Mouse (Mus musculus) heart, postnatal 14 days (tissue): Measurements from ENCODE around the gene Bivm. TPM values are rescaled to one million over a fixed set of nuclear protein-coding genes. Genes with fewer than 3 reads are reported as not detected.

Source experiments
- DNase-seq, 2 experiments: peaks; one replicate each; pipeline ENCODE4 v3.0.0; 2021 to 2022
- intact Hi-C: fragments of 180-260 bp; cut with DNase I; formaldehyde crosslinking; loops from one replicate; pipeline ENCODE4 v1.15.1; 2025
- long read RNA-seq, 2 experiments: library from polyadenylated mRNA; stranded (forward); transcript quantifications; one replicate each; pipeline ENCODE4 v2.0.0; 2021
- total RNA-seq, 2 experiments: library from RNA; stranded (reverse); gene quantifications; 2 replicates each; pipeline ENCODE4 v1.2.3; 2021

The Bivm gene
- 10 to 100 TPM; 10.2 to 13.7 TPM for total RNA-seq
- long read RNA-seq, experiment 1, partial matches to known transcripts: 1 of 6 reads
- long read RNA-seq, experiment 1, other reads (novel, unspliced or antisense): 2 of 6 reads
- long read RNA-seq, experiment 2, partial matches to known transcripts: 2 of 7 reads
- long read RNA-seq, experiment 2, other reads (novel, unspliced or antisense): 4 of 7 reads

DNA sequence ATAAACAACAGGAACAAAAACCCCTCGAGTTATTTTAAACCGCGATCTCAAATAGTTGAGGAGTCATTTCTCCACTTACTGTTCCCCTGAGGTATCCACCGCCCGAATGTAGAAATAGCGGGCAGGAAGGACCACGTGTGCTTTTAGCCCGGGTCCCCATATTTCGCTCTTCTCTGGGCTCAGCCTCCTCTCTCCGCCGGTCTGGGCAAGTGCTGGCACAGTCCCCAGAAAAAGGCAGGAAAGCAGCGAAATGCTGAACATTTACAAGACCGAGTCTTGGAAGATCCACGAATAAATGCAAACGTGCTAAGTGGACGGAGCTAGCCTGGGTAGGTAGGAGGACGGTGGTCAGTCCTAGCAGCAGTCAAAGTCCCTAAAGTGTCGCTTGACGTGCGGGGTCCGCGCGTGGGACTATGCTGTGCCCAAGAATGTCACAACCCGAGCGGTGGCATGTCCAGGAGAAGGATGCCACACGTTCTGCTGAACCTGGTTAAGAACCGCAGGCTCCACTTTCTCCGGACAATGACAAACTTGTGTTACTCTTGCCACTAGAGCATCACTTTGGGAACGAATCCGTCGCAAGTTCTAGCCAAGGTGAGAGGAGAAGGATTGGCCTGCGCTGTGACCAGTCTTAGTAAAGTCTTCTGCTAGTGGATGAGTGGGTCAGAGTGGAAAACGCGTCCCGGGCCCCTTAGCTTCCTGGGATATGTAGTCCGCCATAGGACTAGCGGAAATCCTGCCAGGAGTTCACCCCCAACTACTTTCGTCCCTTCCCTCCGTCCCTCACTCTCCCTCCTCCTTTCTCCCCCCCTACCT, at the start of gene Bivm, which contains the start of gene Kdelc1:
Gene Bivm (plus strand): TSS at position 719 of the 816 bp plus-strand sequence.
Gene Kdelc1 (minus strand): TSS at position 570 of the 816 bp plus-strand sequence.
- DNase-seq: peak; percentile 82 to 86
- intact Hi-C loops: loop anchor here (2.0 to 5.0 kb wide), 2 partner anchors 28 to 186 kb away; partner anchors contain the start of genes Ercc5 and Tpp2

DNA sequence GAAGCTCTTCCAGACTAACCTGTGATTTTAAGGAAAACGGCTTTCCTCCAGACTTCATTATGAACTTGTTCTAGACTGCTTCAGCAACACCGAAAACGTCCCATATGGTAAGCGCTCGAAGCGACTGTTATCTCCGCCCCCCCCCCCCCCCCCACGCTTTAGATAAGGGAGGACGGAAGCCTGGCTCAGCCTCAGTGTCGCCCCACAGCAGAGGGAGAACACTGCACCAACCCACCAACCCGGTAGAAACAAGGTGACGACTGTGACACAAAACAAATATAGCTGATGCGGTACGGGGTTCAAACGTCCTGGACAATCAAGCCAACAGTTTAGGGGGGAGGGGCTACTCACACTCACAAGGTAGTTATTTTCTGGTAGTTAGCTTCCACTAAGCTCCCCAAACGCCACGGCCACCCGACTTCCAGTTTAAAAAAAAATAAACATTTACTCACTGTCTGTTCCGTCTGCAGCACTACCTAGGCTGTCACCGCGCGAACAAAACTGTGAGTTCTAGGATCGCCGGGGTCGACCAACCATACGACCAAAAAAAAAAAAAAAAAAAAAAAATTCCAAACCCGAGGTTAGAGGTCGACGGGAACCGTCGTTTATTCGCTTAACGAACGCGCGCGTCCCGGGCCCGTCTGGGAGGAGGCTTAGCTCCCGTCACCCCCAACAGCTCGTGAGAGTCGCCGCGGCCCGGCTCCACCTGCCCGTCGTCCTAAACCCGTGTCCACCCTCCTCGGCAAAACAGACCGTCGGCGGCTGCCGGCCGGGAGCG, 17.1 kb upstream of the Bivm start:
- peak; percentile 18 to 20 for DNase-seq
- intact Hi-C loops: loop anchor here (2.0 to 5.0 kb wide), 2 partner anchors 15 to 169 kb away; partner anchors contain the start of gene Tpp2

DNA sequence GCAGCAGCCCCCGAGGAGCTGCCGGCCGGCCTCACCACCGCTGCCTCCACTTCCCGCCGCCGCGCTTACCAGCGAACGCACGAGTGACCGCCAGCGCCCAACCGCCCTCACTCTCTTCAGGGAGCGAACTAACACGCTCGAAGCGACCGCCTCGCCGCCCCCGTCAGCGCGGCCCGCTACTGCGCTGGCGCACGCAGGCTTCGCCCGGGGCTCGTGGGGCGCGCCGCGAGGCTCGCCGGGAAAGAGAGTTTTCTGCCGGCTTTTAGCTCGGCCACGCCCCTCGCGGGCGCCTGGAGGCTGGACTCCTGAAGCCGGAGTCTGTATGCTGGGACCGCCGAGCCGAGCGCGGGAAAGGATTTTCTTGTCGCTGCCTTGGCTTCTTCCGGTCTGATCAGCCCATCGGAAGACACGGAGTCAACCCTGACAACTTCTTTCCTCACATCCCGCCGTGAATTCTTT, 16.5 kb upstream of the Bivm start, which contains the start of gene Tex30:
Gene Tex30 (minus strand): TSS at position 183 of the 459 bp plus-strand sequence.
- intact Hi-C loops: loop anchor here (2.0 to 5.0 kb wide), 2 partner anchors 15 to 170 kb away; partner anchors contain the start of gene Tpp2
- peak; percentile 95 to 96 for DNase-seq

DNA sequence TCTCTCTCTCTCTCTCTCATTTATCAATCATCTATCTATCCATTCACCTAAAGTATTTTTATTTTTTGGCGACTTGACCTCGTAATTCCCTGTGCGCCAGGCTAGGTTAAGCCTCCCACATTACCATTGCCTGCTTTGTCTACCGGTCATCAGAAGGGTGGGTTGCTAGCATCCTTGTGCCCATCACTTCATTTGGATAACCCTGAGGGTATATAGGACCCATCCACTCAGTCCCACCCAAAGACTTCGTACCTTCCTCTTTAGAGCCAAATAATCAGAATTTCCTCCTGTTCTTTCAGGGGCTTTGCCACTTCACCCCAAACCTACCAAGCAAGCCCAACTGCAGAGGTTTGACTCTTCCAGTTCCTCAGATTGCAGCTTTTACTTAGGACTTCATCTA, 15.8 kb upstream of the Bivm start:
- intact Hi-C loops: loop anchor here (2.0 to 5.0 kb wide), 2 partner anchors 14 to 171 kb away; partner anchors contain the start of gene Tpp2
- no peak for DNase-seq

DNA sequence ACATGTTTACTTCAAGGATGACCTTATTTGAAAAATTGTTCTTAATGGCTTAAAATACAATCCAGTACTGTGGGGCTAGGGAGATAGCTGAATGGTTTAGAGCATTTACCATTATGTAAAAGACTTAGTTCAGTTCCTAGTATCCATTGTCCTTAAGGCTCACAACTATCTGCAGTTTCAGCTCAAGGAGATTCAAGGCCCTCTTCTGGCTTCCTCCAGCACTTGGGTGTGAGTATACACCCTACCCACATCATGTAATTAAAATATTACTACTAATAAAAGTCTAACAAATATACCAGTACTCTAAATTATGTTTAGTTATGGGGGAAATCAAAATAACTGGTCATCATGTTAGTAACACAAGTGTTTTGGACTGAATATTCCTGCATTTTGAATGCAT, 1.2 kb upstream of the Bivm start:
- DNase-seq: no peak
- intact Hi-C loops: loop anchor here (2.0 to 5.0 kb wide), 2 partner anchors 15 to 185 kb away; partner anchors contain the start of genes Tex30 and Tpp2

DNA sequence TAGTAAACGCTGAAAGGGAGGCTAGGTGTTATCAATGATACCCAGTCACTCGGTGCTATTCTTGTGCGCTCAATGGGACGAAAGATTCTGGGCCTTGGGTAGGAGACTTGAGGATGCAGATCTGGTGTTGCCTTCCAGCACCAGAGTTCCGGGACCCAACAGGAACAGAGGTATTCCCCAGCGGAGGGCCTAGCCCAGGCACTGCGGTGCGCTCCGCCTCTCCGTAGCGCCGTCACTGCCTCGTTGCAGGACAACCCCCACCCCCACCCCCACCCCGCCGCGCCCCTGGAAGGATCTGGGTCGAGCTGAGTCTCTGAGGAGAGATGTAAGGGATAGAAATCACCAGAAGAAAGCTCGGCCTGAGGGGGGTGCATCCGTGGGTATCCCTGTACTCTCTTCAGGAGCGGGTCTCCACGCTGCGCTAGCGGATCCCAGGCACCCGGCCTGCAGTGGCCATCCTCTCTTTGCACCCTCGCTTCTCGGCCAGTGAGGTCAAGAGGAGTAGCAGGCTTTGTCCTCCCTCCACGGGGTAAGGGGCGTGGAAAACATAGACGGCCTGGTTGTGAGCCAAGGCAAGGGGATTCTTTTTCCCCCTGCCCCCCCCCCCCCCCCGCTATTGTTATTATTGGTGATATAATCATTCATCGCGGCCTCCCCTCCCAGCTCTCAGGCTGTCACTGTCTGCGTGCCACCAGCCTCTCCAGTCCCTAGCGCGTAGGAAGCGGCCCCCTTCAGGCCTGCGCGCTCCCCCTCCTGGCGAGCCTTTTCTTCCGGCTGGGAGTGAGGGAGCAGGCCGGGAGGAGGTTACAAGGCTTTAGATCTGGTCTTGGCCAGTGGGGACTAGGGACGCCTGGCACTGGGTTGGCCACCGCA, 680 bp downstream of the Bivm start:
- peak; percentile 82 to 87 for DNase-seq
- intact Hi-C loops: loop anchor here (2.0 to 5.0 kb wide), 2 partner anchors 27 to 187 kb away; partner anchors contain the start of genes Ercc5 and Tpp2

DNA sequence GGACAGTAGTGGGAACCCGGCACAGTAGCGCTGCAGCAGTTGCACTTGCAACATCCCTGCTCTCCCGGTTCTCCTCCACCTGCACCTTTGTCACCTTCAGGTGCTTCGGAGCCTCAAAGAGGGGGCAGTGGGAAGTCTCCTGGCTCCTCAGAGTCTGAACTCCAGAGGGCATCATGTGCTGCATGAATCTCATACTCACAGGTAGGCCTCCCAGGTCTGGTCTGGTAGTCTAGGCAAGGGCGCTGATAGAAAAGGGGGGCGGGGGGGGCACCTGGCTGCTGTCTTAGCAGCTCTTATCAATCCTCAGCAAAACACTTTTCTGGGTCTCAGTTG, 1.3 kb downstream of the Bivm start:
- intact Hi-C loops: no loop called here
- DNase-seq: no peak

DNA sequence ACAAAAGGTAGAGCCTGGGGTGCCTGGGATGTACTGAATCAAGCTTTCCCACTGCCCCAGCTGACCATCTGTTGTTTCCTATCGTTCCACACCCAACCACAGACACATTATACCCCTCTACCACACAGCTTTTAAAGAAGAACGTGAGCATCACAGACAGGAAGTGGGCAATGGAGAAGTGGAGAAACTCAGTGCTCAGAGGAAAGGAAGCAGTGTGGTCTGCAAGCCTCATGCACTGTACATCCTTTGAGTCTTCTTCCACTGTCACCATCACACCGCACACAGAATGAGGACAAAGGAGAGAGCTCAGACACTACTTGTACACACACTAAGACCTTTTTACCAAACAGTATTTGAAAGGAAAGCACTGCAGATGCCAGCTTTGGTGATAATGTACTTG, 3.5 kb downstream of the Bivm start:
- no peak for DNase-seq
- intact Hi-C loops: no loop called here

DNA sequence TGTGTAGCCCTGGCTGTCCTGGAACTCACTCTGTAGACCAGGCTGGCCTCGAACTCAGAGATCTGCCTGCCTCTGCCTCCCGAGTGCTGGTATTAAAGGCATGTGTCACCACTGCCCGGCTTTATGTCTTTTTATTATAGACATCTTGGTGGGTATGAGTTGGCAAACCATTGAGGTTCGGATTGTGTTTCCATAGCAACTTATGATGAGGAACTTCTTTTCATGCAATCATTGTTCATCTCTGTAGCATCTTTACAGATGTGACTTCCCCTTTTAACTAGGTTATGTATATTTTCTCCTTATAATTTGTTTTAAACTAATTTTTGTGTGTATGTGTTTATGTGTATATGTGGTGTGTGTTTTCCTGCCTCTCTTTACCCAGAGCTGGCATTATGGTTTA, 6.8 kb downstream of the Bivm start:
- DNase-seq: no peak
- intact Hi-C loops: no loop called here

DNA sequence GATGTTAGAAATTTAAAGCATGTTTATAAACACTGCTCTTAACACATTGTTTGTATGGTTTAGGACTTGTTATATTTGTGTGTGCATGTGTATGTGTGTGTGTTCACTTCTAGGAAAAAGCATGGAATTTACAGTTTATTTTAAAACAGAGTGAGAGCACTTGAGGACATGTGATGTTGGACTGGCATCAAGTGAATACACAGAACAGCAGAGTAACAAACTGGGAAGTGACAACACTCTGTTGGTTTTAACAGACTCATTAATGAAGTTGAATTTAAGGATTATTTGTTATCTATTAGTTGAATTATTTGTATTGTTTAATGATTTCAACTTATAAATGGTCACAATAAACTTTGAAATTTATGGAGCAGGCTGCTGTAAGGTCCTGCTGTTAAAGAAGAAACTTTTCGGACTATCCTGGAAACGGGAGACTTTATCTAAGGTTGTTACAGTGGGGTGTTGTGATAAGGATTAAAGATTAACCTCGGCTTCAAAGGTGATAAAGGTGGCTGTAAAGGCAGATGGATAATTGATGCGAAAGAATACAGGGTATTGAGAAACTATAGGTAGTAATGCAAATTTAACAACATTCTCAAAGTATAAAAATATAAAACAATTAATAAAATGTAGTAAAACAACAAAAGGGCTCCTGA, 11.3 kb downstream of the Bivm start:
- DNase-seq: no peak
- intact Hi-C loops: no loop called here

DNA sequence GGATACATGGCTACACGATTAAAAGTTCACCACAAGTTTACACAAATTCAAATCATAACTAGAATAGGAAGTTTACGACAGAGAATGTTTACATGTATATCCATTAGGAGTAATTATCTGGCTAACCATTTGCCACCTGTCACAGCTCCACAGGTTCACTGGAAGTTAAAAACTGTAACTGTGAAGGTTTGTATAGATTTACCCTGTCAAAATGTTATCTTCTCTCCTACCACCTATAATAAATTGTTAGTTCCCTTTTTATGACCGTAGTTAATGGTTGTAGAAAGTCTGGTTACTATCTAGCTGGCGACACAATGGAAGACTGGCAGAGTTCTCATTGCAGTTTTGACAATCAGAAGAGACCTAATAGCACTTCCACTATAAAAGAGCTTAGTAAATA, 21.5 kb downstream of the Bivm start:
- intact Hi-C loops: no loop called here
- no peak for DNase-seq

DNA sequence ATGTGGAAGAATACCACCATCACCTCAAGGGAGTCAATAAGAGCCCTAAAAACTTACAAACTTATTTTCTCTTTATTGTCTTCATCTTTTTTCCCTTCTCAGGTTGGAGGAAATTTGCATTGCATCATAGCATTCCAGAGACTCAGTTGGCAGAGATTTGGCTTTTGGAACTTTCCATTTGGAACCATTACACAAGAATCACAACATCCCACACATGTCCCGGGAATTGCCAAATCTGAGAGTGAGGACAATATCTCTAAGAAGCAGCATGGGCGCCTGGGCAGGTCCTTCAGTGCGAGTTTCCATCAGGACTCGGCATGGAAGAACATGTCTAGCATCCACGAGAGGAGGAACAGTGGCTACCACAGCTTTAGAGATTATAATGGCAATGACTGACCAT, 24.0 kb downstream of the Bivm start:
- DNase-seq: no peak
- intact Hi-C loops: no loop called here

DNA sequence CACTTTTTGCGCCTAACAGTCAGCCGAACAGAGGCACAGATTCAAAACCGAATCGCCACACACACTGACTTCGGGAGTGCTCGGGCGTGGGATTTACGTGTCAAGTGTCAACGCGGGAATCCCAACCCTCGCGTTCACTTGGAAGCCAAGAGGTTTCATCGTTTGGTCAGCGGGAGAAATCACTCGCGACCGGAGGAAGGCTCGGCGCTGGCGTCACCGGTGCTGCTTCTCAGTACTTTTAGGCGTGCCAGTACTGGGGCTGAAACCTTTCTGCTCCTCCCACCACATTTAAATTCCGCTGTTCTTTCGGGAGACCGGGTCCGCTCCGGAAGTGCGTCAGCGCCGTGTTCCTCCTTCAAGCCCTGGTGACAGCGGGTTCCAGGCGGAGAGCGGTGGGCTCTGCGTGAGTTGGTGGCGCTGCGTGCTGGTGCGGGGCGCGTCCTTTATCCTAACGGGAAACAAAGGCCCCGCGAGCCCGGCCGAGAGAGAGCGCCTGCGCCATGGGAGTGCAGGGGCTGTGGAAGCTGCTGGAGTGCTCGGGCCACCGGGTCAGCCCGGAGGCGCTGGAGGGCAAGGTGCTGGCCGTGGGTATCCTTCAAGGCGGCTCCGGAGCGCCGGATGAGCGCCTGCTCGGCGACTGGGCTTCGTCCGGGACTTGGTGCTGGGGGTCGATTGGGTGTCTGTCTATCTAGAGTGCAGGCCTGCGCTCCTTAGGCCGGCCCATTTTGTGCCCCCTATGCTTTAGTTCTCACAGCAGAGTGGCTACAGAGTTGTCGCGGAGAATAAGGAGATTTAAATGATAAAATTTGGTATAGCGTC, 29.0 kb downstream of the Bivm start, which contains the start of gene Ercc5:
Gene Ercc5 (plus strand): TSS at position 182 of the 819 bp plus-strand sequence.
- intact Hi-C loops: loop anchor here (2.0 kb wide), 1 partner anchor 29 kb away; the partner anchor contains the start of genes Bivm and Kdelc1

DNA sequence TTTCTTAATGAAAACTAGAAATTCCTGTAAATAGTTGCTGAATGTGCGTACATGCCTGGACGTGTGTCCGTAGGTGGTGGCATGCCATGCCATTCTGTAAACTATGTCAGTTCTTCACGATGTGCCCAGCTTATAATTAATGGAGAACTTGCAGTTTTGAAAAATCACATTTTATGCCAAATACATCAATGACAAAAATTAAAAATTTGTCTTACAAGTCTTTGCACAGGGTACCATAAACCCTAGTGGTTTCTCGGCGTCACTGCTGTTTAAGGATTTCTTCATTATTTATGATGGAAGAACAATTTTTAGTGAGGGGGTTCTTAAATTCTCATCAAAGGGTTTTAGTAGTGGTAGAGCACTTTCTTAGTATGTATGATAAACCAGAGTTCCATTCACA, 29.9 kb downstream of the Bivm start:
- intact Hi-C loops: no loop called here

More for the DNA sequence above, 29.0 kb downstream of the Bivm start, which contains the start of gene Ercc5:
- peak; percentile 79 to 85 for DNase-seq

DNA sequence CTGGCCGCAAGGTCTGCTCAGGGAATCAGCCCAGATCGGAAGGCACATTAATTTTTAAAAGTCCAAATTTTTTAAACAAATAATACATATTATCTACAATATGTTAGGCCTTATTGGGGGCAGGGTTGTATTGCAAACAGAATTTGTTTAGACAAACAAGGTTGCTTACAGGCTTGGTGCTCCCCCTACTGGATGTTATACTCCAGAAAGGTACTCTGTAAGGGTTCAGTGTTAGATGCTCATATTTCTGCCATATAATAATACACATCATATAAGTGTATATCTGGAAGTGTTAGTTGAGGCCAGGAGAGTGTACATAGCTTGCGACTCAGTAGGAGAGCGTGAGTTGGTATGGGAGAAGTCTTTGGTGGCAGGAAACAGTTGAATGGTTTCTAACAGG, 36.5 kb downstream of the Bivm start:
- intact Hi-C loops: no loop called here

More for the DNA sequence above, 29.9 kb downstream of the Bivm start:
- DNase-seq: no peak

DNA sequence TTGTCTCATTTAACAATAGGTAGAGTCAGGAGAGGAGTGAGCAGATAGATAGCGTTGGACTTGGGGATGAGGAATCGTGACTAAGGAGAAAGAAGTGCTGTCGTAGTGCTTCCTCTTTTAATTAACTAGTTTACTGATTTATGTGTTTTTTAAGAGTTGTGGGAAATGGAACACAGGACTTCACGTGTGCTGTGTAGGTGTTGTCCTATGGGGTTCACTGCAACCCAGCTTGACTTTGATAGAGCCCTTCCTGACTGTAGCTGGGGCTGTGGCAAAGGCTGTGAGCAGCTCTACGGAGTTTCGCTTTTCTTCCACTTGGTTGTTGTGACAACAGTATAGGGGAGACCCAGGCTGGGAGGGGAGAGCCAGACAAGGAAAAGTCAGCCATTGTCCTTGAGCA, 39.6 kb downstream of the Bivm start:
- no peak for DNase-seq
- intact Hi-C loops: no loop called here

More for the DNA sequence above, 36.5 kb downstream of the Bivm start:
- DNase-seq: no peak

DNA sequence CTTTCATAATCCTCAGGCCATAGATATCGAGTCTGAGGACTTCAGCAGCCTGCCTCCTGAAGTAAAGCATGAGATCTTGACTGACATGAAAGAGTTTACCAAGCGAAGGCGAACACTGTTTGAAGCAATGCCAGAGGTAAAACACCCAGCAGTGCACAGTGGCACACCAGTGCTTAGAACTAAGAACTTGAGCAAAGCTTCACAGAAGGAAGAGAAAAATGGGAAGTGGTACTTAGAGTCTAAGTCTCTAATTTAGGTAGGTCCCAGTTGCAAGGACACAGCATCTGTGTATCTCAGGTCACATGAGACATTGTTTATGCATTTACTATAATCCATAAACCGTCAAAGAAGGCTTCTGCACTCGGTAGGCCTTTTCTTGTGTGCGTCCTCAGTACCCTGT, 43.1 kb downstream of the Bivm start:
- intact Hi-C loops: no loop called here
- DNase-seq: no peak

DNA sequence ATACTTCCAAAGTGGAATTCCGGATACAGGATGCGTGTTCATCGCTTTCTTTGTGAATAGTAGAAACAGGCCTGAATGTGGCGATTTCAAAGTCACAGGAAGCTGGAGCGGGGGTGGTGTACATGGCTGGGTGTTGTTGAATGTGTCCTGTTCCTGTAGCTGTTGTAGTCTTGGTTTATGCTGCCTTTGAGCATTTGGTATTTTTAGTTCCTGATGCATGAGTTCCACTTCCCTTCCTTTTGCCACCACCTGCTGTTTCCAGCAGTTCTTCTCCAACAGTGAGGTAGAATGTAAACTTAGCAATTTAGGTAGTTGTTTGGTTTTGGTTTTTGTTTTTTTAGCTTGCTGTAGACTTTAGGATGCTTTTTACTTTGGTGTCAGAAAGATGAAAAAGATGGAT, 43.6 kb downstream of the Bivm start:
- intact Hi-C loops: no loop called here
- no peak for DNase-seq
